In the genomic region with DNA sequence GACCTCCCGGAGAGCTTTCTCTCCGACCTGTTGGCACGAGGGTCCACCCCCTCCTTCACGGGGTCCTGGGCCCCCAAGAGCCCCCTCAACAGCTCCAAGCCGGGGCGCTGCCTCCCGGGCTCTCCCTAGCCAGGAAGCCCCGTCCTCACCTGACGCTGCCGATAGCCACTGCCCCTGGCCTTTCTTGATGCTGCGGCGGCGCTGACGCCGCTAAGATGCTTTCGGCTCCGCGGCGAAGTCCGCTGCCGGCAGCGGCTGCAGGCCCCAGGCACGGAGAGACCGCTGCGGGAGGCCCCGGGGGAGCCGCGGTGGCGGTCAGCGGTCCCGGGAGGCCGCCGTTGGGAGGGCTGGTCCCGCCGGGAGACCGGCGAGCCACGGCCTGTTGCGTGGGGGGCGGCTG, we compare ENCODE assay signal across 8 mouse cellular contexts. TPM values are rescaled to one million over a fixed set of nuclear protein-coding genes. Genes with fewer than 3 reads are reported as not detected.
DNase-seq lines count a peak whose midpoint lies in the region; ATAC-seq and TF ChIP-seq lines count a peak whose summit lies in the region.

No protein-coding gene starts in this region.

- no peaks in the 10 kb centered on the region for H3K9me3 ChIP-seq in heart, postnatal 0 days (replicated peaks; ENCODE audit: control insufficient read depth, low read length)
- no peaks in the 10 kb centered on the region for H3K9me3 ChIP-seq in hindbrain, embryonic 12.5 days (replicated peaks)
- H3K9me3 ChIP-seq in midbrain, embryonic 11.5 days (ENCODE audit: control insufficient read depth, low read length) = no peaks in the 10 kb centered on the region

- peaks cover 35% of the 10 kb centered on the region for H3K36me3 ChIP-seq in heart, postnatal 0 days (replicated peaks; ENCODE audit: control insufficient read depth, insufficient read depth, low read length)
- H3K36me3 ChIP-seq in hindbrain, embryonic 12.5 days = peaks cover 34% of the 10 kb centered on the region
- peaks cover 30% of the 10 kb centered on the region for H3K36me3 ChIP-seq in midbrain, embryonic 11.5 days (ENCODE audit: control insufficient read depth, insufficient read depth, low read length)

- H3K27ac ChIP-seq in heart, postnatal 0 days (ENCODE audit: low read depth) = peak overlapping the region; percentile 99
- H3K27ac ChIP-seq in bone marrow, adult 2 months (ENCODE audit: control insufficient read depth, insufficient read depth, low read depth, low read length, poor library complexity) = peak overlapping the region; percentile 100
- peak overlapping the region; percentile 100 for H3K27ac ChIP-seq in hindbrain, embryonic 12.5 days
- H3K27ac ChIP-seq in midbrain, embryonic 11.5 days (ENCODE audit: low read depth, low read length) = peak overlapping the region; percentile 98

- peak overlapping the region; percentile 98 for H3K9ac ChIP-seq in heart, postnatal 0 days (replicated peaks; ENCODE audit: low read depth, low read length)
- peak overlapping the region; percentile 100 for H3K9ac ChIP-seq in hindbrain, embryonic 12.5 days
- H3K9ac ChIP-seq in midbrain, embryonic 11.5 days (ENCODE audit: low read length) = peak overlapping the region; percentile 100

- ATAC-seq in heart, postnatal 0 days (ENCODE audit: insufficient read depth, low read depth) = no peak
- ATAC-seq in hindbrain, embryonic 12.5 days (ENCODE audit: low FRiP score) = no peak; the same call in 1 of the 2 replicates
- no peak for ATAC-seq in midbrain, embryonic 11.5 days (ENCODE audit: low FRiP score)

- no peaks in the 10 kb centered on the region for H3K27me3 ChIP-seq in heart, postnatal 0 days (ENCODE audit: control insufficient read depth, insufficient read depth, low read length)
- no peaks in the 10 kb centered on the region for H3K27me3 ChIP-seq in hindbrain, embryonic 12.5 days
- H3K27me3 ChIP-seq in midbrain, embryonic 11.5 days (ENCODE audit: control insufficient read depth, insufficient read depth, low read length) = no peaks in the 10 kb centered on the region

- TF ChIP-seq EP300 in heart, postnatal 0 days (IDR thresholded peaks at IDR 0.05; ENCODE audit: low read depth) = no peak

- TF ChIP-seq POLR2A in bone marrow, adult 2 months (IDR thresholded peaks at IDR 0.05; ENCODE audit: borderline replicate concordance, control insufficient read depth, low read depth, low read length) = no peak

- TF ChIP-seq CTCF in heart, postnatal 0 days (IDR thresholded peaks at IDR 0.05; ENCODE audit: low read depth) = no peak
- TF ChIP-seq CTCF in bone marrow, adult 2 months (IDR thresholded peaks at IDR 0.05; ENCODE audit: control insufficient read depth, insufficient read depth, low read length) = no peak

- under 1% methylated on average over 40 of the region's 40 CpGs for WGBS in heart, postnatal 0 days
- under 1% methylated on average over 39 of the region's 40 CpGs for WGBS in bone marrow, adult 2 months
- WGBS in hindbrain, embryonic 12.5 days = under 1% methylated on average over 40 of the region's 40 CpGs
- WGBS in midbrain, embryonic 11.5 days = under 1% methylated on average over 40 of the region's 40 CpGs

- peak overlapping the region; percentile 92 for H3K4me3 ChIP-seq in heart, postnatal 0 days (ENCODE audit: low read depth, low read length)
- peak overlapping the region; percentile 78 for H3K4me3 ChIP-seq in bone marrow, adult 2 months (replicated peaks; ENCODE audit: control insufficient read depth, low read depth, low read length)
- H3K4me3 ChIP-seq in hindbrain, embryonic 12.5 days = peak overlapping the region; percentile 100
- peak overlapping the region; percentile 100 for H3K4me3 ChIP-seq in midbrain, embryonic 11.5 days (ENCODE audit: low read depth, low read length)

- H3K4me1 ChIP-seq in heart, postnatal 0 days (ENCODE audit: control insufficient read depth, insufficient read depth) = peaks cover 8% of the 10 kb centered on the region; the same call in 1 of the 2 replicates
- no peaks in the 10 kb centered on the region for H3K4me1 ChIP-seq in bone marrow, adult 2 months (ENCODE audit: control insufficient read depth, insufficient read depth, low read length)
- H3K4me1 ChIP-seq in hindbrain, embryonic 12.5 days = peaks cover 14% of the 10 kb centered on the region
- peaks cover 7% of the 10 kb centered on the region; the same call in 1 of the 2 replicates for H3K4me1 ChIP-seq in midbrain, embryonic 11.5 days (ENCODE audit: control insufficient read depth, insufficient read depth, low read length)

- peak overlapping the region; percentile 93 for H3K4me2 ChIP-seq in heart, postnatal 0 days (ENCODE audit: low read depth, low read length)
- H3K4me2 ChIP-seq in hindbrain, embryonic 12.5 days (replicated peaks) = peak overlapping the region; percentile 76
- H3K4me2 ChIP-seq in midbrain, embryonic 11.5 days = peak overlapping the region; percentile 73

- DNase-seq in heart, postnatal 0 days (ENCODE audit: low spot score) = no peak
- DNase-seq in heart, adult 8-10 months (ENCODE audit: low spot score) = no peak
- no peak for DNase-seq in midbrain, embryonic 11.5 days (ENCODE audit: low spot score, missing footprints)
- DNase-seq in adrenal gland, postnatal 10 days = no peak
- DNase-seq in yolk sac, embryonic 10.5 days (ENCODE audit: low spot score) = no peak
- DNase-seq in embryo, embryonic 10 days (ENCODE audit: low spot score) = no peak

RNA-seq across cellular contexts. Expression of gene Atxn2l, which starts 0.5 kb away (rescaled TPM):
- 21.8 and 35.6 TPM in 2 replicates for total RNA-seq in heart, postnatal 0 days (2014; rRNA removed; ENCODE audit: low replicate concordance)
- 13.4 and 14.1 TPM in 2 replicates for polyA plus RNA-seq in heart, postnatal 0 days (2015; fragmentation: Nextera tagmentation; extraction: Ambion mirVana)
- 10 to 100 TPM; 30.7 to 39.3 (median 35.2) TPM for total RNA-seq in heart, adult 8-10 months (2022)
- polyA plus RNA-seq in bone marrow, adult 2 months (2011; ENCODE audit: insufficient read depth, insufficient read length, low replicate concordance, missing spikeins) = 78.5 and 156 TPM in 2 replicates
- polyA plus RNA-seq in hindbrain, embryonic 12.5 days (2016; fragmentation: Nextera tagmentation; extraction: Ambion mirVana) = 76.8 and 90.1 TPM in 2 replicates
- 52.7 and 58.6 TPM in 2 replicates for polyA plus RNA-seq in midbrain, embryonic 11.5 days (2014; fragmentation: Nextera tagmentation; extraction: Ambion mirVana)
- 10 to 100 TPM; 65.0 to 84.5 TPM for total RNA-seq in adrenal gland, postnatal 10 days (2021)

RNA-seq across cellular contexts. Expression of gene Tufm, which starts 15.6 kb away (rescaled TPM):
- total RNA-seq in heart, postnatal 0 days (2014; rRNA removed; ENCODE audit: low replicate concordance) = 151 and 153 TPM in 2 replicates
- polyA plus RNA-seq in heart, postnatal 0 days (2015; fragmentation: Nextera tagmentation; extraction: Ambion mirVana) = 199 and 205 TPM in 2 replicates
- 100 to 1,000 TPM; 288 to 326 (median 304) TPM for total RNA-seq in heart, adult 8-10 months (2022)
- polyA plus RNA-seq in bone marrow, adult 2 months (2011; ENCODE audit: insufficient read depth, insufficient read length, low replicate concordance, missing spikeins) = 16.7 and 36.3 TPM in 2 replicates
- 113 and 116 TPM in 2 replicates for polyA plus RNA-seq in hindbrain, embryonic 12.5 days (2016; fragmentation: Nextera tagmentation; extraction: Ambion mirVana)
- 133 and 146 TPM in 2 replicates for polyA plus RNA-seq in midbrain, embryonic 11.5 days (2014; fragmentation: Nextera tagmentation; extraction: Ambion mirVana)
- total RNA-seq in adrenal gland, postnatal 10 days (2021) = 100 to 1,000 TPM; 215 to 222 TPM

RNA-seq across cellular contexts. Expression of gene Sh2b1, which starts 27.5 kb away (rescaled TPM):
- 22.6 and 30.3 TPM in 2 replicates for total RNA-seq in heart, postnatal 0 days (2014; rRNA removed; ENCODE audit: low replicate concordance)
- polyA plus RNA-seq in heart, postnatal 0 days (2015; fragmentation: Nextera tagmentation; extraction: Ambion mirVana) = 34.4 and 34.5 TPM in 2 replicates
- 10 to 100 TPM; 38.6 to 46.6 (median 44.3) TPM for total RNA-seq in heart, adult 8-10 months (2022)
- 34.4 and 95.0 TPM in 2 replicates for polyA plus RNA-seq in bone marrow, adult 2 months (2011; ENCODE audit: insufficient read depth, insufficient read length, low replicate concordance, missing spikeins)
- 63.5 and 65.8 TPM in 2 replicates for polyA plus RNA-seq in hindbrain, embryonic 12.5 days (2016; fragmentation: Nextera tagmentation; extraction: Ambion mirVana)
- 38.1 and 44.6 TPM in 2 replicates for polyA plus RNA-seq in midbrain, embryonic 11.5 days (2014; fragmentation: Nextera tagmentation; extraction: Ambion mirVana)
- total RNA-seq in adrenal gland, postnatal 10 days (2021) = 10 to 100 TPM; 47.5 to 53.4 TPM

RNA-seq across cellular contexts. Expression of gene Atp2a1, which starts 39.8 kb away (rescaled TPM):
- 0.92 and 3.8 TPM in 2 replicates for total RNA-seq in heart, postnatal 0 days (2014; rRNA removed; ENCODE audit: low replicate concordance)
- 0.40 and 0.92 TPM in 2 replicates for polyA plus RNA-seq in heart, postnatal 0 days (2015; fragmentation: Nextera tagmentation; extraction: Ambion mirVana)
- 10 to 100 TPM in 1 of 4 experiments, 1 to 10 TPM in 3; 6.8 to 12.2 (median 8.8) TPM for total RNA-seq in heart, adult 8-10 months (2022)
- polyA plus RNA-seq in bone marrow, adult 2 months (2011; ENCODE audit: insufficient read depth, insufficient read length, low replicate concordance, missing spikeins) = 12.0 and 13.4 TPM in 2 replicates
- 4.1 and 16.7 TPM in 2 replicates for polyA plus RNA-seq in hindbrain, embryonic 12.5 days (2016; fragmentation: Nextera tagmentation; extraction: Ambion mirVana)
- 0.29 and 0.38 TPM in 2 replicates for polyA plus RNA-seq in midbrain, embryonic 11.5 days (2014; fragmentation: Nextera tagmentation; extraction: Ambion mirVana)
- total RNA-seq in adrenal gland, postnatal 10 days (2021) = 100 to 1,000 TPM; 189 to 579 TPM
